Mouse (Mus musculus) embryo, embryonic 10.5 days (tissue): ENCODE results near the gene Elovl6.

ENCODE experiments used
- DNase-seq: peaks from one replicate; pipeline ENCODE4 v3.0.0-alpha.2; 2015; ENCODE audit warnings: low spot score

Elovl6 gene

DNA sequence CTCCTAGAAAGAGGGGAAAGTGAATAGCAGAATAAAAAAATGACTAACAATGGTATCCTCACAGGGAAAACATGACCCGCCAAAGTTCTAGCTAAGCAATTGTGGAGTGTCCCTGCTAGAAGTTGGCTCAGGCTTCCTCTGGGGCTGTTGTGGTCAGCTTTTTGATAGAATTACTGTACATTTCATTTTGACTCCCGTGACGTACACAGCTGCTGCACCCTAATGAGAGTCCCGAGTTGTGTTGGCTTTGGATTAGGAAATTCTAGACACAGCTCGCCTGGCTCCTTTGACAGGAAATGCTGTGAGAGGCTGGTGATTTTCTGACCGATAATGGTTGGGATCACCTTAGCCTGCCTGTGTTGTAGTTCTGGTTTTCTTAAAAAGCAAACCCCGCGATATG is 79.5 kb downstream of the Elovl6 start:
- no peak for DNase-seq

- no peak for DNase-seq
These were observed 80.3 kb downstream of the Elovl6 start for GRCm38 (mm10) chr3:129612311-129613097.

DNA sequence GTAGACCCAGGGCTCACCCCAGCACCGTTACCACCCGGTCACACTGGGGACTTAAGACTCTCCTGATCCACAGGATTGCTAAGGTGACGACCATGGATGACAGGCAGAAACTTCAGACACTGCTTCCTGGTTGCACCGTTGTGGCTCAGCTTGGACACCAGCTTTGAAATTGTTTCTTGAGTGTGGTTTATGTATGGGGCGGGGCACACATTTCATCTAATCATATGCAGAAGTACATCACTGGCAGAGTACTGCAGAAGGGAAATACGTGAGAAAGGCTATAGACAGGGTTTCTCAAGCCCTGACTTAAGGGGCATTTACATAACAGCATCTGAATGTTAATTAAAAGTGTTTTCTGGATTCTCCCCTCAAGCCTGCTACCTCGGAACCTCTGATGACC is 81.6 kb downstream of the Elovl6 start:
- no peak for DNase-seq

- no peak for DNase-seq
These were observed 82.1 kb downstream of the Elovl6 start for GRCm38 (mm10) chr3:129614216-129614615.

- no peak for DNase-seq
These were observed 85.3 kb downstream of the Elovl6 start for GRCm38 (mm10) chr3:129617450-129617849.

GRCm38 (mm10) chr3:129619194-129619775 is 87.1 kb downstream of the Elovl6 start:
- peak; percentile 33 for DNase-seq

DNA sequence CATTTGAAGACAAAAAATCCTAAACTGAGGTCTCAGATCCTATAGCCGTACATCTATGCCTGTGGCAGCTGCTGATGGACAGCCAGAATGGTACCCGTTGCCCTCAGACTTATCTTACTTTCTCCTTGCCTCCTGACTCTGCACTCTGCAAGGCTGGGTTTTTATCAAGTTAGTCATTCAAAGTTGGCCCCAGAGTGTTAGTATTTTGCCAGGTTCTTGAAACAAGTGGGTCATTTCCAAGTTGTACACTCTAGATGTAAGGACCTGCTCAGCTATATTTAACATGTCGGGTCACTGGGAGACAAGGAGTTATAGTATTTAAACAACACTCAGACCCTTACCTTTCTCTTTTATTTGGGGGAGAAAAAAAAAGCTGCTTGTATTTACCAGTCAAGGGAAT is 88.6 kb downstream of the Elovl6 start:
- DNase-seq = no peak

DNA sequence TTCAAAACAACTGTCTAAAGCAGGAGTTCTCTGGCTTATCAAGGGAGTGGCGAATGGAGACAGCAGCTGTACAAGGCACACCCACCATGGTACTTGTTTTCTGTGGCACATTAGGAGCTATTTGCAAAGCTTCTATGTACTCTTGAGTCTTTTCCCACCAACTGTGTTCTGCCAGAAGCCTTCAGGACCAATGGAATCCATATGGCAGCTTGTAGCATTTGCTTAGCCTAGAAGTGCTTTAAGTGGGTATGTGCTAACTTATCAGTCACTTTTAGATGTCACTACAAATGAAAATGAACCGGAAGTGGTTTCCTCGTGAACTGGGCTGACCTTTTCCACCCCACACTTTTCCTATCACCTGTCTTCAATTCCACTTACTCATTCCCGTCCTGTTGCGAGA is 89.1 kb downstream of the Elovl6 start:
- peak; percentile 13 for DNase-seq

- DNase-seq = peak; percentile 37
These were observed 90.0 kb downstream of the Elovl6 start for GRCm38 (mm10) chr3:129622120-129622519.

- no peak for DNase-seq
These were observed 90.5 kb downstream of the Elovl6 start for GRCm38 (mm10) chr3:129622705-129623104.

DNA sequence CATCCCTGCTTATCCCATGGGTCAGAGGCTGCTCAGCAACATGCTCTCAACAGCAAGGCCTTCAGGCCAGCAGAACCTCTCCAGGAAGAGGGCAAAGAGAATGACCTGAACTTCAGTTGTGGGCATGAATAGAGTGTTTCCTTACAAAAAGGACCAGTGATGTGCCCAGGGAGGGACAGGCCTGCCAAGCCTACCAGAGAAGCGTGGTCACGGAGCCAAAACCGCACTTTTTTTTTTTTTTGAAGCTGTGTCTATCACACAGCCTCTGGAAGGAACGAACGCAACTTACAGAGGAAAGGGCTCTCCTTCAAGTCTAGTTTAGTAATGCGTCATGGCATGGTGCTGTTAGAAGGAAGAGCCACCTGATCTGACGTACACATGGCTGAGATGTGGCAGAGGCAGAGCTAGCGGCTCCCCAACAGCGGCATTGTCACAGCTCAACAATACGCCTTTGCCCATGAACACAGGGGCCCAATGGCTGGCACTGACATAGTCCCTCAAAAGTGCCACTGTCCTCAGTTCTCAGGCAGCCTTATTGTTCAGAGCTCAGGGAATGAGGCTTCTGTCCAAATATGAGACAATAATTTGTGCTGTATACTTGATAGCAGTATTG is 92.1 kb downstream of the Elovl6 start:
- no peak for DNase-seq

GRCm38 (mm10) chr3:129627281-129627680 is 95.1 kb downstream of the Elovl6 start:
- DNase-seq = no peak

DNA sequence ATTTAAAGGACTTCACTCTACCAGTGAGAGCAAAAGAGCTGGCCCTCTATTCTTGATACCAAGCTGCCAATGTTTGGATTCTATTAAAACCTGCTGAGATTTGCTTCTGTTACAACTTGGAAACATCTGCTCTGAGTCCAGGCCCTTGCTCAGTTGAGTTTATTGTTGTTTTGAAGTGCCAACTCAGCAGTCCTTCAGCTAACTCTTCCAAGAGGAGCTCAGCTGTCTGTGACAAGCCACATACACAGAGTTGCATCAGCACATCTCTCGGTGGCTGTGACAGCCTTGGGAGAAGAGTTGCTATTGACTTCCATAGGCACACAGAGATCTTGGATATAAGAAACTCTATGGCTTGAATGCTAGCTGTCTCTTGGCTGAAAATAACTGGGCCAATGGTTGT is 98.9 kb downstream of the Elovl6 start:
- DNase-seq = no peak

GRCm38 (mm10) chr3:129631857-129632256 is 99.7 kb downstream of the Elovl6 start:
- DNase-seq = no peak

- DNase-seq = no peak
These were observed 101.4 kb downstream of the Elovl6 start for GRCm38 (mm10) chr3:129633518-129633917.

DNA sequence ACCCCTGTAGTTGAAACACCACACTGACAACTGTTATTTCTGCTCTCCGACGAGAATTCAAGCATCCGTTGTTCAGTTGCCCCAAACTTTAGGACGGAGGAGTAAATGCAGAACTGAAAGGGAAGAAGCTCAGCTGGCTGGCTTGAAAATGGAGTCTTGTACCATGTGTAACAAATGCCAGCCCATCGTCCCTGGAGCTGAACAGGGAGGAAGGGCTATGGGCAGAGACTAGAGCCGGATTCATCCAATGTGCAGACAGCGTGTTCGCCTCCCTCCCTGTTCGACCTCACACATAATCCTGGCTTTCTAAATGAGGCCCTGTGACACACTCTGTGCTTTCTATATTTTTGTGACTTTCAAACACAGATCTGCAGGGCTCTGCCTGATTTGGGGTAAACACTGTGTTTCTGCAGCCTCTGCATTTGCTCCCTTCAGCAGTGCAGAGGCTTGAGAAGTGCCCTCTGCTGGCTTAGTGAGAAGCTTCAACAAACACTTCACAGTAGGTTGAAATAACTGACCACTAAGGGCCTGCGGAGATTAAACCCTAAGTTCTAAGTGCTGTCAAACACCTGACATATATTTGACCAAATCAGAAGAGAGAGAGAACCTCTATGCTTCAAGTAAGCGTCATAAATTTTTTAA is 102.2 kb downstream of the Elovl6 start:
- peak; percentile 35 for DNase-seq

DNA sequence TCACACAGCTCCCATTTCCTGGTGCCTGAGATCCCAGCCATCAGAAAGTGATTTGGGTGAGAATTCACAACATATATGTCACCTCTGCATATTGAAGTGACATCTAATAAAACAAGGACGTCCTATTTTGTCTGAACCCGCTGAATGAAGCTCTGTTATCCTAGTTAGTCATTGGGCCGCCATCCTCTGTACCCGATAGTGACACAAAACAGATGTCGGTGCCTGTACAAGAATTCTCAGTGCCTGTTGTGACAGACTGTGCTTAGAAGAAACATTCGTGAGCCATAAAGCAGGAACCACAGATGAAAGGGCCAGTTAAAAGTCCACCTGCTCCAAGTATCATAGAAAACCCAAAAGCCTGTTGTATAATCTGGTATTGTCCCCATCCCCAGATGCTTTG is 105.3 kb downstream of the Elovl6 start:
- no peak for DNase-seq

DNA sequence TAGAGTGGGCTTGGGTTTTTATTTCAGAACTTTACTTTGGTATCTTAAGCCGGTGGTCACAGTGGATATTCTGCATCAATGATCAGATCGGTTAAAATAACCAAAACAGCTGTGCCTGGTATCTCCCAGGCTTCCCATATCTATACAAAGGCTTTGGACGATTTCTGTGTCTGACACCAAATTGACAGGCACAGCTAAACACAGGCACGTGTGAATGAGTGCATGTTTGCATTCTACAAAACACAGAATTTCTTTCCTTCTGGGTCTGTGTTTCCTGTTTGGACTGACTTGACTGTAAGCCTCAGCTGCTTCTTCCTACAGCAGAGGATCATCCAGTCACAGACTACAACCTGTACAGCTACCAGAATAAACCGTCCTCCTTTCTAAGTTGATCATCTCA is 107.5 kb downstream of the Elovl6 start:
- no peak for DNase-seq

DNA sequence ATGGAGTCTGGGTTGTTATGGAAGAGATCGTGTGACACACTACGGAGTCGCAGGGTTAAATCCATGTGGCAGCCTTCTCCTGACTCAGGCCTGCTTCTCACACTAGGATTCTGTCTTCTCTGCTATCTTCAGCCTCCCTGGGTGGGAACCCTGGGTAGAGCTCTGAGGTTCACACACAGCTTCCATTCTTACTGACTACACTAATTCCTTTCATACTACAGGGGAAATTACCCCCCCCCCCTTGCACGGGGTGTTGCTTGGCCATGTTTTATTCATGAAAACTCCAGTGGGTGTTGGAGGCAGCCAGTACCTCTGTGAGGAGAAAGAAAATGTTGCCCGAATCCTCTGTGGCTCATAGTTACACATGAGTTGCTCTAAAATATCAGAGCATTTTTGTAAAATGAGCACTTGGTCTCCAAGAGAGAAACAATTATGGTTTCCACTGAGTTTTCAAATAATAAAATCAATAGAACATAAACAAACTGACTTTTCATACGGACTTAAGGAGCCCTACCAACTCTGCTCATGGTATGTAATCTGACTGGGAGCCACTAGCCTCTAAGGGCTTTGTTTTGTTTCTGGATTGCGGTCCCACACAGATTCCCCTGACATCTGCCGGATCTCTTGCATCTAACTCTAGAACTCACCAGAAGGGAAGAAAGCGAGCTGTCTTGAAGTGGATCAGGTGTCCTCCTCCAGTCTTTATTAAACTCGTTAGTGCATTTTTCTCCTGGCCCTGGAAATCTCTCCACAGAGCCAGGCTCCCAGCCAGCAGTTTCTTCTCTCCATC is 108.3 kb downstream of the Elovl6 start:
- DNase-seq = no peak

DNA sequence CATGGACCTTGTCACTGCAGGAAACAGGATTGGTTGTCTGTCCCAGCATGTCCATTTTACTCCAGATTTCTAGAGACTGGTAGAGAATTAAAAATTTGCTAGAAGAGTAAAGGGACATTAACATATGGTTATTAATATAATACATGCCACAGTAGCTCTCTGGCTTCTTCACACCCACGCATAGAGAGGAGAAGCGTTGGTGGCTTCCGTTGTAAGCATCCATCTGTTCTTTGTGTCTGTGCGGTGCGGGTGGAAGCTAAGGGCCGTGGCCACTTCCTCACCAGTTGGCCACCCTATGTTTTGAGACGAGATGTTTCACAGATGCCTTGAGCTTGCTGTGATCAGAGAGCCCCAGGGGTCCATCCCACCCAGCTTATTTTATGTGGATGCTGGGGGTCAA is 109.5 kb downstream of the Elovl6 start:
- no peak for DNase-seq

- peak; percentile 34 for DNase-seq
These were observed 113.3 kb downstream of the Elovl6 start for GRCm38 (mm10) chr3:129645409-129645808.

GRCm38 (mm10) chr3:129646781-129647180 is 114.6 kb downstream of the Elovl6 start:
- DNase-seq = no peak
